Mouse (Mus musculus): ENCODE measurements around the gene Cltrn.

DNA sequence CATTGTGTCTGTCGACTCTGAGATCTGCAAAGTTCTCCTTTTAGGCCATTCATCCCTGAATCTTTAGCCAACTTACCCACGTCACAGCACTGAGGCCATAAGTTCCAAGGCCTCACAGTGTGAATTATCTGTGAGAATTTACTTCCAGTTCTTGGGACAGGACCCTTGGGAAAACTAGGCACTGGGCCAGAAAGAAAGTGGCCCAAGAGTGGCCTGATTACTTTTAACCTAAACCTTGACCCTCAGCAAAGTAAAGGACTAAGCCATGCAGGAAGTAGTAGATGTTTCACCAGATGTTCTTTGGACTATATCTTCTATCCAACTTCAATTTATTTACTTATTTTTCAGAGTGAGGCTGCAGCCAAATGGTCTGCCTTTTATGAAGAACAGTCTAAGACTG lies 64.1 kb downstream of the Cltrn start:
- TF ChIP-seq EP300 (IDR thresholded peaks at IDR 0.05; ENCODE audit: low read depth in 1 of 2, low read length in 2 of 2): no peak
- no peak for TF ChIP-seq CTCF (IDR thresholded peaks at IDR 0.05 in 2 of 3, conservative IDR thresholded peaks at IDR 0.05 in 1 of 3; ENCODE audit: control insufficient read depth in 1 of 3, insufficient read depth in 1 of 3, low read depth in 2 of 3, low read length in 3 of 3, poor library complexity in 1 of 3, severe bottlenecking in 1 of 3)
- TF ChIP-seq JUND (IDR thresholded peaks at IDR 0.05; ENCODE audit: low read depth, low read length): no peak
- TF ChIP-seq E2F4 (IDR thresholded peaks at IDR 0.05; ENCODE audit: borderline replicate concordance, low read depth, low read length): no peak
- no peak for TF ChIP-seq POLR2A (IDR thresholded peaks at IDR 0.05; ENCODE audit: control insufficient read depth in 1 of 2, insufficient read depth in 1 of 2, low read depth in 1 of 2, low read length in 2 of 2, poor library complexity in 1 of 2)
- no peak for TF ChIP-seq MAZ (IDR thresholded peaks at IDR 0.05; ENCODE audit: low read depth, low read length)
